Mouse (Mus musculus) heart, postnatal 36 days (tissue): Measurements from ENCODE around the gene Zfp663. TPM values are rescaled to one million over a fixed set of nuclear protein-coding genes. Genes with fewer than 3 reads are reported as not detected.

Experiments
- DNase-seq, 2 experiments: peaks; one replicate each; pipeline ENCODE4 v3.0.0; 2021 to 2022
- intact Hi-C: fragments of 180-260 bp; cut with DNase I; formaldehyde crosslinking; loops from one replicate; pipeline ENCODE4 v1.15.1; 2025
- total RNA-seq, 2 experiments: library from RNA; stranded (reverse); gene quantifications; 2 replicates each; pipeline ENCODE4 v1.2.3; 2021

Zfp663 gene
- total RNA-seq, 2 experiments from 2014 or later, result not detected

- intact Hi-C loops, result no loop called here
- DNase-seq, result no peak
Measured at GRCm38 (mm10) chr2:165321981-165322735, 46.4 kb downstream of the Zfp663 start.

DNA sequence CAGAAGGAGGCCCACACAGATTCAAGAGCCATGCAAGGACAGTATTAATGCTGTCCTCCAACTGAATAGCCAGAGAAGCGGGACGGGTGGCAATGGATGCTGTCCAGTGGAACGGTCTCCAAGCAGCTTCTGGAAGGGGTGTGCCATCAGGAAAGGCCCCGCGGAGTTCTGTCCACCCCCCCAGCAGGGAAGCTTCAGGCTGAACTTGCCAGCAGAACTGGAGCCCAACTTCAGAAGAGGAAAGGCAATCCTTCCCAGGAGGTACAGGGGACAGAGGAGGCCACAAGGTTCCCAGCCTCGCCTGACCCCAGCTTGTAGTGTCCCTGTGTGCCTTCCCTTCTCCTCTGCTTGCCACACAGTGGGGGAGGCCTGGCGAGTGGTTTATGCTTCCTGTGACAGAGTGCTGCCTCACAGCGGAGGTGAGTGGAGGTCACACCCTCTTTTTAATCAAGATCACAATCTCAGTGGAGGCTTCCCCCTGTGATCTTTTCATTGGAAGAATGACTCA lies 47.1 kb downstream of the Zfp663 start:
- DNase-seq, result no peak
- intact Hi-C loops, result no loop called here

DNA sequence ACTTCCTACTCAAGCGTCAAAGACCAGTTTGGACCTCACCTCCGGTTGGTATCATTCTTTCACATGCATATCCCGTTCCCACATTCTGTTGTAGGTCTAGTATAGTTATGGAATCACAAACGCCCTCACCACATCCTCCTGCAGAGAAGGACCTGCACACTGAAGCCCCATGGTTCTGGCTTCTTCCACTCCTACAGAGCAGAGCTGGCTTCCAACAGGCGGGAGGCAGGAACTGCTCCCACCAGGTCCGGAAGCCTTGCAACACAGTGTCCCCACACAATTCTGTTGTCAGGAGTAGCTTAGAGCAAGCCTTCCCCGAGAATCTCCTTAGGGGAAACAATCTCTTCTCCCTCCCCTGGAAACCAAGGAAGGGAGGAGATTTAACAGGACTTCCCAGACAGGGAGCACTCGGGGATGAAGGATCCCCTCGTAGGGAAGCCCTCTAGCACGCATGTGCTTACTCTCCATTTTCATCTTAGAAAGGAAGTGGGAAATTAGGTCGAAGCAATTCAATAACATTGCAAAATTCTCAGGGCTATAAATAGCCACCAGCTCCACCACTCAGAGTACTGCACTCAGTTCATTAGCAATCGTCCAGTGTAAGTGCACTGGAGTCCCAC lies 47.9 kb downstream of the Zfp663 start:
- DNase-seq, result peak; percentile 50 to 68
- intact Hi-C loops, result no loop called here

GRCm38 (mm10) chr2:165319503-165319902 lies 49.0 kb downstream of the Zfp663 start:
- intact Hi-C loops, result no loop called here
- DNase-seq, result no peak

GRCm38 (mm10) chr2:165318941-165319340 lies 49.6 kb downstream of the Zfp663 start:
- DNase-seq, result no peak
- intact Hi-C loops, result no loop called here

DNA sequence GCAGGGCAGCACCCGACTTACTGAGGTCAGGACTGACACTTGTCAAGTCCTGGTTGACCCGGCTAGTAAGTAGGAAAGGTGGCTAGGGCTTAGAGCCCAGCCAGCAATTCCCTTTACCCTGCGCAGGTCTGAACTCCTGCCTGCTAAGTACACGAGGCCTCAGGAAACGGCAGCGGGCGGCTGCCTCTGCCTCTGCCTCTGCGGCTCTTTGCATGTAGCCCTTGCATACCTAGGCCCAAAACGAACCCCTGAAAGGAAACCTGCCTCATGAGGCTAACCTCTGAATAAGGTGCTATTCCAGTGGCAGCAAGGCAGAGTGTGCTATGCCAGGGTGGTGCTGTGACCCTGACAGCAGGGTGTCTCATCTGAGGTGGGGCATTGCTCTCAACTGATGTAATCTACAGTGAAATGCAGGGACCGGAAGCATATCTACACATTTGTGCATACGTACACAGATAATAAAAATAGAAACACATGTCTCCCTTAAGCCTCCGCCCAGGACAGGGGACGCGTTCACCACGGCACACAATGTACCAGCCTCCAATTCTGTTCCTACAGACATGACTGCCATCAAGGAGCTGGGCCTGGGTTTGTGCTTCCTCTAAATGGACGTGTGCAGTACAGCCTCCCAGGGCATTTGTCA lies 50.8 kb downstream of the Zfp663 start:
- intact Hi-C loops, result no loop called here
- DNase-seq, result no peak

DNA sequence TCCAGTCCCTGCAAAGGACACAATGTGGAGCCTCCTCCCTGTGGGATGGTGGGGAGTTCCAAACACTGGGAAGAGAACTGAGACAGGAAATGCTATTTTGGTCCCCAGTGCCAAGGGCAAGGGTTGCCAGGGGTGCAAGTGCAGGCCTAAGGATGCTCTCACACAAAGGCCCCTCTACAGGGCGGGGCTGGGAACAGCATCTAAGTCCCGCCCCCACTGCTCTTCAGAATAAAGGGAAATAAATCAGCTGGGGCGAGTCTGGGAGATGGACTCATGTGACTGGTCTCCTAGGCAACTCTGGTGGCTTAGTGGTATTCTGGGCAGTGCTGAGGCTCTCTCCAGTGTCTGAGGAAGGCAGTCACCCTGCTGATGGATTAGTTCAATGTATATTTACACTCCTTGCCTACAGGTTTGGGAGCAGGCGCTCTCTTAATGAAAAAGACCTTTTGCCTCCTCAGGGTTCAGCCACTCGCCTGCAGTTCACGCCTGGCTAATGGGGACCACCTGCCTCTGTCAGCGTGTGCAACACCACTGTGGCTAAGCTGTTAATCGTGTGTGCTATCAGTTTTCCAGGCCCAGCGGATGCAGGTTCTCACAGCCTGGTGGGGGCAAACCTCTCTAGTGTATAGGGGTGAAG lies 51.6 kb downstream of the Zfp663 start:
- intact Hi-C loops, result no loop called here
- peak; percentile 42 to 59 for DNase-seq

GRCm38 (mm10) chr2:165316204-165316603 lies 52.3 kb downstream of the Zfp663 start:
- intact Hi-C loops, result no loop called here
- DNase-seq, result no peak

DNA sequence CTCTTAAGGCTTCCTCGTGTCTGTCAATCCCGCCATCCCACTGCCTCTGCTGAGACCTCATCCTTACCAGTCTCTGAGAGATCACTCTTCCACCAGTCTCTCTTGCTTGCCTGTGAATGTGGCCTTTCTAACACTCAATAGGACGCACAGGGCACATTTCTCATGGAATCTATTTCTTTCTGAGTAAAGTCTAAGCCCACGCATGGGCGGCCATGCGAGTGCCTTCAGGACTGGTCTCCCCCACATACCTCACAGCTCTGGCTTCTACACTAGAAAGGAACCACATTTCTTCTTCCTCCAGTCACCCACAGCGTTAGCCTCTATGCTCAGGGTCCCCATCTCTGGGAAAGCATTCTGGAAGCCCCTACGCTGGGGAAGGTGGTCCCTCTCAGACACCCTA lies 54.3 kb downstream of the Zfp663 start:
- DNase-seq, result no peak
- intact Hi-C loops, result no loop called here

DNA sequence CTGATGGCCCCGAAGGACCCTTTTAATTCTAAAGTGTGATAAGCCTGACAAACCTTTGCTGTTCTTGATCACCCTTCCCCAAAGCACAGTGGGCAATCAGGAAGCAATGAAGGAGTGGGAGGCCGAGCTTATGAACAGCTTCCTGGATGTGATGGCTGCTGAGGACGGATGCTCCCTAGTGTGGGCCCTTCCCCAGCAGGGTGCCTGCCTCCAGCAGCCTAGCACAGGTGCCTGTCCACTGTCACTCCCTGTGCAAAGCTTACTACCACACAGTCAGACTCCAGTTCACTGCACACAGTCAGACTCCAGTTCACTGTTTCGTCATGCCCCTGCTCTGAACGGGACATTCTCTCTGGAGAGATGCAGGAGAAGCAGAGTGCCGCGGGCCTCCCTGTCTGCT lies 56.1 kb downstream of the Zfp663 start:
- intact Hi-C loops, result no loop called here
- no peak for DNase-seq

- DNase-seq, result no peak
- intact Hi-C loops, result no loop called here
Measured at GRCm38 (mm10) chr2:165311577-165311976, 57.0 kb downstream of the Zfp663 start.

GRCm38 (mm10) chr2:165310818-165311425 lies 57.6 kb downstream of the Zfp663 start:
- DNase-seq, result no peak
- intact Hi-C loops, result no loop called here

DNA sequence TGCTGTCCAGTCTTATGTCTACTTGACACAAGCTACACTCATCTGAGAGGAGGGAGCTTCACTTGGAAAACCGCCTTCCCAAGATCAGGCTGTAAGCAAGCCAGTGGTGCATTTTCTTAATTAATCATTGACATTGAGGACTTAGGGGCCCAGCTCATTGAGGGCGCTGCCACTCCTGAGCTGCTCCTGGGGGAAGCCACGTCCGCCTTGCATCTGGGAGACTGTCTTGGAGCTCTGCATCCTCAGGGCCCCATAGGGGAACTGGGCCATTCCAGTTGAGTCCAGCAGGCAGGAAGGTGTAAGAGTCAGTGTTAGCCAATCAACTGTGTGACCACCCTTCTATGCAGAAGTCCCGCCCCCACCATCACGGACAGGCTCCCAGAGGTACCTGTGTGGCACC lies 60.7 kb downstream of the Zfp663 start:
- intact Hi-C loops, result no loop called here
- no peak for DNase-seq

DNA sequence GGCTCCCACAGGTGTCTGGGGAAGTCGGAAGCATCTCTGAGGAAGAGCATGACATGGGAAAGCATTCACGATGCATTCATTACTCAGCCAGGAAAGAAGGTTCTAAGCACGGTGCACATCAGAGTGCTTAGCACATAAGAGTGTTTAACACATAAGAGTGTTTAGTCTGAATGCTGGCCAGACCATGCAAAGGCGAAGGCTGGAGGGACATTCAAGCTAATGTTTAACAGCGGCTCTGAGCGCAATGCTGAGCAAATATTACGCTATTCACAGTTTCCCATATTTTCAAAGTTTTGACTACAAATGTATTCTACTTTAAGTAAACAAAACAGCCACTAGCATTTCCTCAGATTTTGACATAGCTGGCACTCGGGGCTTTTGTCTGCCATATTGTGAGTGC lies 63.1 kb downstream of the Zfp663 start:
- intact Hi-C loops, result no loop called here
- DNase-seq, result no peak

DNA sequence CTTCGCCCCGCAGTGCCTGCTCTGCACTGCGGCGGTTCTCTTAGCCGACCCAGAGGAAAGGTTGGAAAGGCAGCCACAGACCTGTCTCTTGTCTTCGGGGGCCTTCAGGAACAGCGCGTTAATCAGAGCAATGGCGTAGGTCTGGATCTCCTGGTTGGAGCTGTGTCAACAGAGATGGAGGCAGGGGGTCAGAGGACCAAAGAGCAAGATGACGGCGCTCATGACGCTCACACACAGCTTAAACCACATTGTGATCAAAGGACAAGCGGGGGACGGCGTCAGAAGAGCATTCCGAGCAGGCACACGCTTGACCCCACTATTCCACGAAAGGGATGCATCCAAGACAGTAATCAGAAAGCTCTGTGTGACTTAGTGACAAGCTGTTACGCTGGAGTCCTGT lies 63.7 kb downstream of the Zfp663 start:
- intact Hi-C loops, result no loop called here
- no peak for DNase-seq

- intact Hi-C loops, result no loop called here
- DNase-seq, result no peak
Measured at GRCm38 (mm10) chr2:165303354-165304012, 65.0 kb downstream of the Zfp663 start.

DNA sequence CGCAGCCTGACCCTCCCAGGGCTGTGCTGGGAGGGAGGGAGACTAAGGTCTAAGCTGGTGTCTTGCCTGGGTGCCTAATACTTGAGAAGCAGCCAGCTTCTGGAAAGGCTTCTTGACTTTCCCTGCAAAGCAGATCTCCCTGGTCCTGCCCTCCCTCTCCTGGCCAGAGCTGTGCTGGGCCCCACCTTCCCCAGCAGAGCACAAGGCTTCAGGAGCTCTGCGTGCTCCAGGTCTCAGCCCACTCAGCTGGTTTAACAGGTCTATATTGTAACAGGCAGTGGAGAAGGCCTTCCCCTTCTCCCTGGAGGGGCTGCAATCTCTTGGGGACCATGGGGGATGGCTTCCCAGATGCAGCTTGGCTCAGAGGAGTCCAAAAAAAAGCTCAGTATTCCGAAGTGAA lies 67.1 kb downstream of the Zfp663 start:
- intact Hi-C loops, result no loop called here
- no peak for DNase-seq
